Mouse (Mus musculus): ENCODE data around the gene Plekho1.

DNA sequence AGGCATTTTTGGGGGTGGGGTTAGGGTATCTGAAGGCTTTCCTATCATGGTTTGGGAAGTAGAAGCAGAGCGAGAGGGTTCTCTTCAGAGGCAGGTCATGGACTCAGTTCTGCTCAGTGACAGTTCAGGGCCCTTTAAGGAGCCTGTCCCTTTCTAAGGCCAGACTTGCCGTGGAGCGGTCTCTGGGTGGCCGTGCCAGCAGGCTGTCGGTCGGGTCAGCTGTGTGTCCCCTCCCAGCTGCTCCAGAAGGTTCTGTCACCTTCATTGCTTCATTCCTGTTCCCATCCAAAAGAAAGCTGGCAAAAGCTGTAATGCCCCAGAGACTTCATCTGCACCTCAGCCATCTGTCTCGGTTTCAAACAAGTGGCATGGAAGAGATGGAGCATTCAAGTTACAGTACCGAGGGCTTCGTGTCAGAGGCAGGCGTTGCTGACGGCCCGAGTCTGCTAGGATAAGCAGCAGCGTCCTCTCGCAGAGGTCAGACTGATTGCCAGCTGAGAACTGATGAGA lies 50.0 kb downstream of the Plekho1 start:
- TF ChIP-seq CTCF (IDR thresholded peaks at IDR 0.05; ENCODE audit: insufficient read depth, low read length) (no peak), POLR2A (IDR thresholded peaks at IDR 0.05; ENCODE audit: borderline replicate concordance, extremely low read depth, low read depth, low read length) (no peak)

Data from lung, adult 2 months (tissue).